Mouse (Mus musculus) A20 (cell line): Measurements from ENCODE around the gene Wnt8b.

ENCODE experiments used
- DNase-seq: peaks from one replicate; pipeline ENCODE4 v3.0.0-alpha.2; 2011; ENCODE audit warnings: low read depth, low spot score

The Wnt8b gene

DNA sequence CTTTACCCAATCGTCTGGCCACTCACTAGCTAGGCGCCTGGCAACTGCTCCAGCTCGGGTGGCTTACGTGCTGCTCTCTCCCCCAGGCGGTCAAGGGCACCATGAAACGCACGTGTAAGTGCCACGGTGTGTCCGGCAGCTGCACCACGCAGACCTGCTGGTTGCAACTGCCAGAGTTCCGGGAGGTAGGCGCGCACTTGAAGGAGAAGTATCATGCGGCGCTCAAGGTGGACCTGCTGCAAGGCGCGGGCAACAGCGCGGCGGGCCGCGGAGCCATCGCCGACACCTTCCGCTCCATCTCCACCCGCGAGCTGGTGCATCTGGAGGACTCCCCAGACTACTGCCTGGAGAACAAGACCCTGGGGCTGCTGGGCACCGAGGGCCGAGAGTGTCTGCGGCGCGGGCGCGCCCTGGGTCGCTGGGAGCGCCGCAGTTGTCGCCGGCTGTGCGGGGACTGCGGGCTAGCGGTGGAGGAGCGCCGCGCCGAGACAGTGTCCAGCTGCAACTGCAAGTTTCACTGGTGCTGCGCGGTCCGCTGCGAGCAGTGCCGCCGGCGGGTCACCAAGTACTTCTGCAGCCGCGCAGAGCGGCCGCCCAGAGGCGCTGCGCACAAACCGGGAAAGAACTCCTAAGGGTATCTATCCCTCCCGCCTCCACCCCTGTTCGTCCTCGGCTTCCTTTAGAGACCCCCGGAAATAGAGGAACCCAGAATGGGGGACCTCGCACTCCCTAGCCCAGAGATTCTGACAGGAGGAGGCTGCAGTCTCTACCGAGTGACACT is 18.4 kb downstream of the Wnt8b start:
- no peak for DNase-seq

DNA sequence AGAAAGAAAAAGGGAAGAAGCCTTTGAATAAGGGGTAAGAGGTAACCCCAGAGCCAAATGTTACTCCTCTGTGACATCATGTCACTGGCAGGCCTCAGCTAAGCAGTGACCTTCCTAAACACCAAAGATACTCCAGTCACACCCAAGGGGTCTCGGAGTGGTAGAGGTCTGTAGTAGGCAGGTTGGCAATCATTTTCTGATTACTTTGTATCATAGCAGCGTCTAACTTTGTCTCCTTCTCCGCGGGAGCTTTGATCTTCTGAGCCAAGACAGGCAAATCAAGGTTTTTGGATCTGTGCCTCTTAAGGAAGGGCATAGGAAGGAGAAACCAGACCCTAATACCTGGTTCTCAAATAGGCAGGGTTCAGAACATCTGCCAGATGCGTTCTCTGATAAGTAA is 19.3 kb downstream of the Wnt8b start:
- no peak for DNase-seq

DNA sequence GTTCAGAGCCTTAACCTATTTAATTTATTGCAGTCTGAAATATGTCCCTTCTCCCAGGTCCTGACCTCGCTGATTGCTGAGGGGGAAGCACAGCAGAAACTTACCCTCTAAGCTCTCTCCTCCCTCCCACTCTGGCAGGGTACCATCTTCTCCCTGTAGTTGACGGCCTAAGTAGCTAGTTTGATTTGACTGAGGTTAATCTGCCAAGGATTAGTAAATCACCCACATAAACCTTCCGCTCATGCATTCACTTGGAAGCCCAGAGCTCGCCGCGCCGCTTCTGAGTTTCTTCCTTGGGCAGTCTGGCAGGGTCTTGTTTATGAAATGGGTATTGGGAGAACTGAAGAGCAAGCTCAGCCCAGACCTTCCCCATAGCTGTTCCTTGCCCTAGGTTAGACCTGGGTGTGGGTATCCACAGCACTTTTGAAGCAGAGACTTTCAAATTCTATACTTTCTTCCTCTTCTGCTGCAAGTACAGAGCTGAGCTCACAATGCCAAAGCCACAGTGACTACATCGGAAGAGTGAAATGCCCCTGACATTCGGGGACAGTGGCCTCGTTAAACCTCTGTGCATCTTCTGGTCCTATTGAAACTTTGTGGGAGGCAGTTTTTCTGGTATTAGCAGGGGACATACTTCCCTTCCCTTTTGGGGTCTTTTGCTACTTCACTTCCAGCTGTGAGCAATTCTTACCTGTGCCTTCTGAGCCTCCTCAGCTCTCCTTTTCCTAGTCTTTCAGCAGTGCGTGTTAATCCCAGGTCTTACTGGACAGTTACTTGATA is 20.0 kb downstream of the Wnt8b start:
- DNase-seq, result no peak

DNA sequence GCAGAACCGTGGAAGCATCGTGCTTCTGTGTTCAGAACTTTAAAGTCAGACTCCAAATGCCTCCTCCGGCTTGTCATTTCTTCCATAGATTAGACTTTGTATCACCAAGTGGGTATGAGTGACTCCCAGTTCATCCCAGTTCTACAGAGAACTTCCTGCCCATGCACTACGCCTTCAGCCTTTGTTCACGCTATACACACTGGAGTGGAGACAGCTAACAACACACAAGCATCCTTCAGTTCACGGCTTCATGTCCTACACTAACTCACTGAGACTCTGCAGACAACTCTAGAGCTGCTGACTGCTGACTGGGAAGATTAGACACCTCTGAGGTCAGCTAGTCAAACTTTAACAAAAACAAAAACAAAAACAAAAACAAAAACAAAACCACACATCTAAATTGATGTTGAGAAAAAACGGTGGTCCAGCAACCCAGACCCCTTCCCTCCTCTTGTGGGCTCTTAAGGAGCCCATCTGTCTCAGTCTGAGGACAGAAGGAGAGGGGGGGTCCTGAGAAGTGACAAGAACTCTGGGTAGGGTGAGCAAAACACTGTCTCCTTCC is 20.7 kb downstream of the Wnt8b start:
- no peak for DNase-seq

DNA sequence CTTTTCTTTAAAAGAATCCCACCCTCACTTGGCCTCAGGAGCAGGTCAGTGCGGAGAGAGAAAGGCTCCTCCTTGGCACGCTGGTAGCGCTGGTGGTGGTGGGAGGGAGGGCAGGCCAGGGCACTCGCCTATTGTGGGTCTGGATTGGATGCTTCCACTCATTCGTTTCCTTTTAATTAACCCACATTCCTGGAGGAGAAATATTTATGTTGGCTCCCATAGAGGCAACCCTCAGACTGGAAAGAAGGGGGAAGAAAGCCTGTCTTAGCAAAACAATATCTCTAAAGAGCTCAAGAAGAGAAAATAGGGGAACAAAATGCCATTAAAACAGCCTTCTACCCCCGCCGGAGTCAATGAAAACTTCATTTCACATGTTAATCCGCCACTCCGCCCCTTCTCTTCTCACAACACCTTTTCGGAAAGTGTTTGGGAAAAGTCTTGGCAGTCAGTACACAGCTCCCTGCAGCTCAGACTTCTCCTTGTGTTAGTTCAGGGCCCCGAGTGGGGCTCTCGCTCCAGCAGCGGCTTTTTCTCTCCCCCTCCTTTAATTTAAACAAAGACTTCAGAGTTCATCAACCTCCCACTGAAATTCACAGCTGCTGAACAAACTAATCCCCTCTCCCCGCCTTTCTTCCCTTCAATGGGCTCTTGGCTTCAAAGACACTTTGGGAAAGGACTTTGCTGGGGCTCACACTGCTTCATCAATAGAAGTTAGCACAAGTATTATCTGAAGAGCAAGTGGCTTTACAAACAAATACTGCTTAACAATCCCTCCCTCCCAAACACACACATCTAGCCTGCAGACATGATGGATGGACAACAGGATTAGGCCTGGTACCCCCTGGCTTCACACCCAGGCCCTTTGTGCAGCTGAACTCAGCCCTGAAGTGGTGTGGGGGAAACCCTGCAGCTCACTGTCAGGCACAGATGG is 21.5 kb downstream of the Wnt8b start:
- no peak for DNase-seq

DNA sequence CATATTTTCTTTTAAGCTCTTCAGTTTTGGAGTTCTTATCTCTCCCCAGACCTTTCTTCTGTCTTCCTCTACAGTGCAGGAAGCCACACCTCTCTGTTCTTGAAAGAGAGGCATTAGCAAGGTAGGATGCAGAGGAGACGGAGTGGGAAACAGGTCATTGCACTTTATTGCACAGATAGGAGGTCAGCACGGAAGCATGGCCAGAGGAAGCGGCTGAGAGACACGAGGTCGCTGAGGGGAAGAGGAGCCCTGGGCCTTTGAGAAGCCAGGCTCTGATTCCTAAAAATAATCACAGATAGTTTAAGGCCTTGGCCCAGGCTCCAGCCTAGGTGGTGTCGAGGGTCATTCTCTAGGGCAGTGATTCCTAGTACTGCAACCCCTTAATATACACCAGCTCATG is 22.5 kb downstream of the Wnt8b start:
- no peak for DNase-seq

DNA sequence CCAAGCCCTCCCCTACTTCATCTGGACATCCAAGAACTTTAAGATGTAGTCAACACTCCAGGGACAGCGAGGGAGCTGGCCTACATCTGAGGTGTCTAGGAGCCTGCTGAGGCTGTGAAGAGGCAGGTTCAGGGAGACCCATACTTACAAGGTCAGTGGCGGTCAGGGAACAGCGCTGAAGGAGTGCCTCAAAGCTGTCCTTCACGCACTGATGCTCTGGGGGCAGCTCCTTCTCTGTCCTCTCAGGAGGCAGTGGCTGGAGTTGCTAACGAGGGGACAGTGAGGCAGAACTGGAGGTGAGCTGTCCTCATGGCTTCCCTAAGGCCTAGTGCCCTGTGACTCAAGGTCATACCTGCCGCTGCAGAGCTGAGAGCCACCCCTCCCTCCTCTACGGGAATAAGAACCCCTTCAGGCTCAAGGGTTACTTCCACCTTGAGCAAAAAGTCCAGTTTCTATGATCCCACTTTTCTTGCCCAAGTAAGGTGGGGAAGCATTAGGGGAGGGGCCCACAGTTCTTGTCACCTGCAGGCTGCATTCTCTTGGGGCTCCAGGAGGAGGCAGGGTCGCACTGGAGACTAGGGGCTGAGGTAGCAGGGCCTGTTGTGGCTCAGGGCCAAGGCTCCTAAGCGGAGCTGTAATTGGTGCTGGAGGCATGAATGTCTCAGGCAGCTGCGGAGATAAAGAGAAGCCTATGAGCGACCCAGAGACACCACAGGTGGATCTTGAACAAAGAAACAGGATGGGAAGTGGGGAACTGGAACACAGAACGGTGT is 24.9 kb downstream of the Wnt8b start:
- DNase-seq, result no peak

DNA sequence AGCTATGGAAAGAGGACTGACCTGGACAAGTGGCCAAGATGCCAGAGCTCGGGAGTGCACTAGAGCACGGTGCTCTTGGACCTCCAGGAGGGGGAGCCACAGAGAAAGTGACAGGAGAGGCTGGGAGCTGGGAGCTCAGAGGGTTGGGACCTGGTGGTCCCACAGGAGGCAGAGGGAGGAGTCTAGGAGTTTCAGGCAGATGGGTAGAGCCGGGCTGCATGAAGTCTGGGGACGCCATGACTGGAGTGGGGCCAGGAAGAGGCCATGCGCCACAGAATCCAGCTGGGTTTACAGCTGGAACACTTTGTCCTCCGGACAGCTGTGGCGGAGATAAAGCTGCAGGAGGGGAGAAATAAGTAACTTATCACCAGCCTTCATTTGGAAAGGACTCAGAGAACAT is 25.9 kb downstream of the Wnt8b start:
- no peak for DNase-seq

DNA sequence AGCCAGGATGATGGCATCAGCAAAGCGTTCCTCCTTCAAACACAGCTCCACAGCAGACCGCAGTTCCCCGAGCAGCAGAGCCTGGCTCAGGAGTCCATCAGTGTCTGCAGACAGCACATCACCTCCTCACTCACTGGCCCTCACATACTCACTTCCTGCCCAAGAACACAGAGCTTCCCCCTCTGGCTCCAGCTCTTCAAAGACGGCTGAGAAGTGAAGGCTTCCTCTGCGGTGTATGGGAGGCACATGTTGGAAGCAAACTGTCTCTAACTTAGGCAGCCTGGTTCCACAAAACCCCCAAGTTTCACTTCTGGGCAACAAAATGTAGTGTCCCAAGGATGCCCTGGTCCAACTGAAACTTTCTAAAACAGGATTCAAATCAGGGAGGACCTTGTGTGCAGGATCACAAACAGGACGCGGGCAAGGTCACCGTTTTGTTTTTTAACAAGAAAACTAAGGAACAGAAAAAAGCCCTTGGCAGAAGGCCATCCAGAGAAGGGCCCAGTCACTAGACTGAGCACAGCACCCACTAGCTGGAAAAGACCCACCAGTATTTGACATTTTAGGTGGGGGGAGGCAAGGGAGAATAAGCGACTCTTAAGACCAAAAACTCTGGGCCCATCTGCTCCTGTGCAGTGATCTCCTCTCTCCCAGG is 32.4 kb downstream of the Wnt8b start:
- no peak for DNase-seq

DNA sequence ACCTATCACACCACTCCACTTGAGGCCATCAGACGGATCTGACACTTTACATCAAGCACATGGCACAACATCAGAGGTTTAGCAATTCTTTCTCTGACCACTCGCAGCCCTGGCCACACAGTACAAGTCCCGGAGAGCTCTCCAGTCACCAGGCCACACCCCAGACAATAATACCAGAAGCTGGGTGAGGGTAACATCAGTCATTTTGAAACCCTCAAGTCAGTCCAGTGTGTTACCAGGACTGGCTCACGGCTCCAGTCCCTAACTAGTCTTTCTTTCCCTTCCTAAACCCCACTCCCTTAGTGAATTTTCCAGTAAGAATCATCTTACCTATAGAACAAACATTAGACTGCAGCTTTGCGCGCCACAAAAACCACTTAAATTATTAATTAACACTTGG is 36.7 kb downstream of the Wnt8b start:
- DNase-seq, result no peak

DNA sequence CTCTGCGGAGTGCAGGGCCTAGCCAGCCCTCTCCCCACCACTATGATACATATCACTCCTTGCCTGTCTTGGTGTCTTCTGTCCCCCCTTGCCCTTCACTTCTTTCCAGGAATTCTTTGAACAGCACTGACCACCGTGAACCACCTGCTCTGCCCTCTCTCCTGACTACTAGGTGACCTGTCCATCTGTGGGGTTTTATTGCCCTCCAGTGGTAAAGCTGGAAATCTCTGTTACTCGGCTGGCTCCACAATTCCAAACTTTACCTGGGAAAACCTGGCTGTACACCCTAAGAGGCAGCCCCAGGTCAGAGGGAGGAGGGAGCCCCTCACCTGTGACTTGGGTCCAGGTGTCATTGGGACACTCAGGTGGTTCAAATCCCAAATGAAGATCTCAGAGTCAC is 42.1 kb downstream of the Wnt8b start:
- no peak for DNase-seq

DNA sequence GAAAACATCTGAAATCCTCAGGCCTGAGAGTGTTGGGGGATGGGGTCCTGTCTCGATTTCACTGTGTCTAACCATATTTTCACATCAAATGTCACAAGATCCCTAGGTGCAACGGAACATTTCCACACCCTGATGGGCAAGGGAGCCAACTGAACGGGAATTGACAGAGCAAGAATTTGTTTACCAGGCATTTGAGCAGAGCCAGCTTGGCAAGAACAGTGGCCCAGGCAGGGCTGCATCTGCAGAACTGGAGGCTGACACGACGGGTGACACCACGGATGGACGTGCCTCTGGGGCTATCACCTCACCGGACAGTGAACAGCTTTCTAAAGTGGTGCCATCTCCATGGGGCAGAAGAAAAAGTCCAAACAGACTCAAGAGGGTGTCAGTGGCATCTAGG is 44.1 kb downstream of the Wnt8b start:
- DNase-seq, result no peak

DNA sequence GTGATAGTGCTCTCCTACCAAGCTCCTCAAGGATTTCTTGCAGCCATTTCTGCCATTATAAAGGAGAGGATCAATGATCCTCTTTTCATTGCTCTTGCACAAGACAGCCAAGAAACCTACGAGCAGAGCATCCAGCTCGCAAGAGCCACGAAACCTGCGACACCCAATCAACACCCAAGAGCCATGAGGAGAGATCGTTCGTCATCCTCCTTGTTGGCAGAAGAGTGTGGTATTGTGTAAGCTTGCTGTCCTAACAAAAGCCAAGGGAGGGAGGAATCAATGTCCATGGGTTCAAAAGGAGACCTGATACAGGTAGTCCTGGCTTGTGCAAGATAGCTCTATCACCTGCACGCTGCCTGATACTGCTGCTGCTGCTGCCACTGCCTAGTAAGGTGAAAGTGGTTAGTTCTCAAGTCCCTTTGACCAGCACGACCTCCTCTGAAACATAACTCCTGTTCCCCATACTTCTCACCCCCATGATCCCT is 49.5 kb downstream of the Wnt8b start:
- no peak for DNase-seq

DNA sequence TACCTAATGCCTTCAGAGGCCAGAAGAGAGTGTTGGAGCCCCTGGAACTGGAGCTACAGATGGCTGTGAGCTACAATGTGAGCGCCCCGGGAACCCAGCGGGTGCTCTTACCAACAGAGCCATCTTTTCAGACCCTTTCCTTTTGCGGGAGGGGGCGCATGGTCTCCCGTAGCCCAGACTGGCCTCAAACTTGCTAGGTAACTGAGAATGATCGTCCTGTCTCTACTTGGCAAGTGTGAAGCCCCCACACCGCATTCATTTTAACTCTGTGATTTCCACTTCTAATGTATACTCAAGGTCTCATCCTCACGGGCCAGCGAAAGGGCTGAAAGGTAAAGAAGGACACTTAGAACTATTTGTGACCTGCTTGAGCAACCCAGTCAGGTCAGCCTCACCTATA is 51.1 kb downstream of the Wnt8b start:
- DNase-seq, result no peak

DNA sequence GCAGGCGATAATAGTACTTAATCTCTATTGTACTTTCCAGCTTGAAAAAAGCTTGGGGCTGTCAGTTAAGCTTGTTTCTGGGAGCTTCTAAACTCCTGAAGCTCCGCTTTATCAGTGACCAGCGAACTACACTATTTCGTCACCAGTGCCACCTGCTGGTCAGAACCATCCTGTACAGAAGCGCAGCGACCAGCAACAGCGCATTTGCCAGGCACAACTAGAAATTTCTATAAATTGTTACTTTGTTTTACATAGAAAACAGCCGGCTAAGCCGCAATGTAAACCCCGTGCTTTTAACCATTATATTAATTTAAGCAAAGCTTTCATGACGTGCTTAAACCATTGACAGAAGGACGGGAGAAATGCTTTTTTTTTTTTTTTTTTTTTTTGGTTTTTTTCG is 51.5 kb downstream of the Wnt8b start:
- DNase-seq, result peak; percentile 73

DNA sequence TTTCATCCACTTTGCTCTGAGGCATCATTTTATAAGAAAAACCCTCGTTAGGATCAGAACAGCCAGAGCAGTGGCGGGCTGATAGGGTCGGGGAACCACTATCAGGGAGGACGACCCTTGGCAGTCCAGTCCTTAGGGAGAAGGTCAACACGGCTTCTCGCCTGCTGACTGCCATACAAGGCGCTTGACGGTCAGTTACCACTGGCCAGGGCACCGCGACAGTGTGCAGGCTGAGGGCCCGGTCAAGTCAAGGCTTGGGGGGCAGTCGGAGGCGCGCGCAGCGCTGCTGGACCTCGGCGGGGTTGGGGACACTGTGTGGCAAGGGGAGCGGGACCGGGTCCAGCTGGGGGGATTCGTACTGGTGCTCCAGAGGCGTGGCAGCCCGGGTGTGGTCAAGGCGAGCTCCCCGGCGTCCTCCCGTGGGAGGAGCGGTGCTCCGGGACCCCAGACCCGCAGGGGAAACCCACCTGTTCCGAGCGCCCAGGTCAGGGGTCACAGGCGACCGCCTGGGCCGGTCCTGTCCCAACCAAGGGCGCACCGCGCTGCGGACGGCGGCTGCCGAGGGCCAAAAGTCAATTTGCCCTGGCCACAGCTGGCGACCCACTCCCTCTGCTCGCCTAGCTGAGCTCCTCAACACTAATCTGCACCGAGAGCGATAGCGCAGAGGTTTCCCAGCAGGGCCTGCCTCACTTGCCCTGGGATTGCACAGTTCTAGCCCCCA is 52.2 kb downstream of the Wnt8b start, which contains the start of gene Sec31b:
Gene Sec31b (minus strand): TSS at position 544 of the 721 bp plus-strand sequence.
- no peak for DNase-seq

DNA sequence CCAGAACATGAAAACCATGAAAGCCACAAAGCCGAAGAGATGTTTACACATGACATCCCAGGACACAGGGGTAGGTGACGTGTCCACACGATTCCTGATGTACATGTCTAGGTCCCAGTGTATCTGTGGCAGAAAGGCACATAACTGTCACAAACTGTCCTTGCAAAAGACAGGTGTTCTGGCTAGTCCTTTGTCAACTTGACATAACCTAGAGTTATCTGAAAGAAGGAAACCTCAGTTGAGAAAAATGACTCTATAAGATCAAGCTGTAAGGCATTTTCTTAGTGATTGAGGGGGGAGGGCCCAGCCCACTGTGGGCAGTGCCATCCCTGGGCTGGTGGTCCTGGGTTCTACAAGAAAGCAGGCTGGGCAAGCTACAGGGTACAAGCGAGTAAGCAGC is 59.5 kb downstream of the Wnt8b start, which contains the start of gene Gm20538:
Gene Gm20538 (minus strand): TSS at position 101 of the 400 bp plus-strand sequence.
- no peak for DNase-seq

DNA sequence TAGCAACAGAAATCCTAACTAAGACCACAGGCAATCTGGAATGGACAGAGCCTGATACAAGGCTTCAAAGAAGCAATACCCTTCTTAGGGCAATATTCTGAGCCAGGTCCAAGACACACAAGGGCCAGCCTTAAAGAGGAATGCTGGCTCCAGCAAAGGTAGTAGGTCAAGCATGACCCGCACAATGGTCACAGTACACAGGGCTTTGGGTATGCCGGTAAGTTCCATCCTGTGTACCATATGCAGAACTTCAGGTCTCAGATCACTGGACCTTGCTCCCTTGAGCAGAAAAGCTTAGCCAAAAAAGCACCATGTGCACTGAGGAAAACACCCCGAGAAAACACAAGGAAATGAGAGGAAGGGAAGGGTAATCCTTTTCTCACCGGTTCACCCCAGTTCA is 60.0 kb downstream of the Wnt8b start:
- DNase-seq, result no peak

DNA sequence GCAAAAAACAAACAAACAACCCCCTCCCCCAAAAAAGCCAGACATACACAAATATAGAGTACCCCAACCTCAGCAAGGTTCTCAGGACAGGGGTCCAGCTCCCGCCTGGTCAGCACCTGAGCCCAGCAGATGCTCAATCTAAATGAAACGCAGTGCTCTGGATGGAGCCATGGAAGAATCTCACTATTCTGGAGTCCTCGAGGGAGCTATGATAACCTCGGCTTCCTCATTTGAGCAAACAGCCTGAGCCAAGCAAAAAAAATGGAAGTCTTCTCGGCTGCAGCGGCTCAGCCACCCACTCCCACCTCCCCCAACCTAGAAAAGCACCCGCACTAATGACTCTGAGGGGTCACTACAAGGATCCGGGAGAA is 61.2 kb downstream of the Wnt8b start:
- no peak for DNase-seq
